Mouse (Mus musculus) NIH3T3 (cell line): ENCODE data around the gene Sdhd.
A peak's percentile ranks its signal among the peaks of the same experiment; 100 is the strongest.

ENCODE experiments used
- DNase-seq: peaks from one replicate; pipeline ENCODE4 v3.0.0-alpha.2; 2012; ENCODE audit warnings: low read depth

Gene Sdhd

DNA sequence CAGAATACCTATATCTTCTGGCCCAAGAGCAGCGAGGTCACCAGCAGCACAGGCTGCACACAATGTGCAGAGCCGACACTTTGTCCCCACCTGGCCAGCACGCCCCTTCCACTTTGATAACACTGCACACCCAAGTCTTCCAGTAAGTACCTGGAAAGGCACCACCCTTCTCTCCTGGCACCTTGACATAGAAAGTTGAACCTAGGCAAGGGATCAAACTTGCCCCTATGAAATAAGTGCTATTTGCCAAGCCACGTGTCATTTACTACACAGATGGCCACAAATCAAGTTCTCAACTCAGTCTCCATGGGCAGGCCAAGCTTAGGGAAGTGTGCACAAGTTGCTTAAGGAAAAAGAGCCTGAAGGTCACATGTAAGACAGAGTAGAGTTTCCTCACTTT lies 16.7 kb downstream of the Sdhd start:
- DNase-seq, result no peak

GRCm38 (mm10) chr9:50585145-50585818 lies 18.3 kb downstream of the Sdhd start:
- DNase-seq, result no peak

GRCm38 (mm10) chr9:50580370-50580769 lies 23.2 kb downstream of the Sdhd start:
- peak; percentile 85 for DNase-seq

DNA sequence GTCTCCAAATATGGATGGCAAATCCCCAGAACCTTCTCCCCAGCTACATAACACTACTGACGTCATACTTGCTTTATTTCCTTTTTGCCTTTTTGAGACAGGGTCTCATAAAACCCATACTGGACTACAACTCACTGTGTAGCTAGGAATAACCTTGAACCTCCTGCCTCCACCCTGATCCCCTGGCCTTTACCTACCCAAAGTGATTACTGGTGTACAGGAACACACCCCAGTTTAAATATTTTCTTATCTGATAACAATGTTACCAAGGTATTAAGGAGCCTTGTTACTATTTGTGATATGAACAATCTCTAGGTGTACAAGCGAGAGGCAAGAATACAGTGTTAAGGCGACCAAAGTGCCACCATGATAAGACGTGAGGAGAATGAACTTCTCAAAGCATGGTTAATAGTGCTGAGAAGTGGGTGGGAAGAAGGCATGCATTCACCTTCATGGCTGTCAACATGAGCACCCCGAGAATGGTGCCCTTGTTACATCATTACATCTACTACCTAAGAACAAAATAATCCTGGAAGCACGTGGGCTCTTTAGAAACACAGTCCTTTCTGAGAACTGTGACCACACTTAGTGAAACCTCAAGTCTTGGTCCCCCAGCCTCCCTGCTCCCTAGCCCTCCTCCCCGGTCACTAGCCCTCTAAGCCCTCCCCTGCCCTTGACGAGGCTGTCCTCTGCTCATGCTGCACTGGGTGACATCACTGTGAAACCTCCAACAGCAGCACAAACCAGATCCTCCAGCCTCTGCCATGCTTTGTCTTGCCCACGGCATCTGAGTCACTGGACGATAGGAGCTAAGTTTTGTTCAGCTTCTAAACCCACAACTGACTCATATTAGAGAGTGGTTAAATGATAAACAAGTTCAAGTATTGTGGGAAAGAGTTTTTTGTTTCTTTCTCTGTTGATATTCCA lies 33.8 kb downstream of the Sdhd start:
- DNase-seq, result peak; percentile 72

DNA sequence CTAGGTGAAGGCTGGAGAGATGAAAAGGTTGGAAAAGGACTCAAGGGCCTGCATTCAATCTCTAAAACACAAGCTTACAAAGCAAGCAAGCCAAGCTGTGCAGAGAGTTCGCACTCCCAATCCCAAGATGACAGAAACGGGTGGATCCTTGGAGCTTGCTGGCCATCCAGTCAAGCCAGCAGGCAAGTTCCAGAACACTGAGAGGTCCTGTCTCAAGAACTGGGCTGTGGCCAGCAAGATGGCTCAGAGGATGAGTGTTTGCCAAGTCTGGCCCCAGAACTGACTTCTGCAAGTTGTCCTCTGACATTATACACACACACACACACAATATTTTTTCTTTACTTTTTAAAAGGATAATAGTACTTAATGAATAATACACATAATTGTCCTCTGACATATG lies 35.7 kb downstream of the Sdhd start:
- no peak for DNase-seq

DNA sequence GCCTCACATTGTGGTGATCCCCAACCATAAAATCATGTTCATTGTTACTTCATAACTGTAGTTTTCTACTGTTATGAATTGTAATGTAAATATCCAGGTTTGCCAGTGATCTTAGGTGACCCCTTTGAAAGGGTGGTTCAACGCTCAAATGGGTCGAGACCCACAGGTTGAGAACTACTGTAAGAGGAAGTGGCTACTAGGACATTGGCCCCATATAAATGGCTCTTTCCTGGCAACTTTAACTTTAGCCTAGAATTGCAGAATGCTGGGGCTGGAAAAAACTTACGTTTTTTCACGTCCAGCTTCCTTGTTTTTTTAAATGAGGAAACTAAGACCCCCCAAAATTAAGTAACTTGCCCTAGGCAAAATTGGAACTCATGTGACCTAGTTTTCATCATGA lies 36.2 kb downstream of the Sdhd start:
- no peak for DNase-seq

- no peak for DNase-seq
Measured at GRCm38 (mm10) chr9:50565940-50566339, 37.7 kb downstream of the Sdhd start.

- peak; percentile 72 for DNase-seq
Measured at GRCm38 (mm10) chr9:50565173-50565572, 38.4 kb downstream of the Sdhd start.

DNA sequence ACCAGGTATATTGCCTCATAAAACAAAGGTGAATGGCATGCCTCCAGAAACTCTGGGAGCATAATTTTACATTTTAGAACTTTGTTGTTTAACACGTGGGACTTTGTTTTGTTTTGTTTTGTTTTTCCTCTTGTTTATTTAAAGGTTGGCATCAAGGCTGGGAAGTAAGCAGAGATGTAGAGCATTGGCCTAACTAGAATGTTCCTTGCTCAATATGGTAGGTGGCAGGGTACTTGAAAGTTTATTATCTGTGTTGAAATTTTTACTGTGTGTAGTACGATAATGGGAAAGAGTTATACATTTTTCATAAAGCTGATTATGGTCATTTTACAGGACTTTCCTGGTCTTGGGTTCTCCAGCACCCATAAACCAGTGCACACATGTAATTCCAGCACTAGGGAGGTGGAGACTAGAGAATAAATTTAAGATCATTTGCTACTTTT lies 41.7 kb downstream of the Sdhd start:
- no peak for DNase-seq

DNA sequence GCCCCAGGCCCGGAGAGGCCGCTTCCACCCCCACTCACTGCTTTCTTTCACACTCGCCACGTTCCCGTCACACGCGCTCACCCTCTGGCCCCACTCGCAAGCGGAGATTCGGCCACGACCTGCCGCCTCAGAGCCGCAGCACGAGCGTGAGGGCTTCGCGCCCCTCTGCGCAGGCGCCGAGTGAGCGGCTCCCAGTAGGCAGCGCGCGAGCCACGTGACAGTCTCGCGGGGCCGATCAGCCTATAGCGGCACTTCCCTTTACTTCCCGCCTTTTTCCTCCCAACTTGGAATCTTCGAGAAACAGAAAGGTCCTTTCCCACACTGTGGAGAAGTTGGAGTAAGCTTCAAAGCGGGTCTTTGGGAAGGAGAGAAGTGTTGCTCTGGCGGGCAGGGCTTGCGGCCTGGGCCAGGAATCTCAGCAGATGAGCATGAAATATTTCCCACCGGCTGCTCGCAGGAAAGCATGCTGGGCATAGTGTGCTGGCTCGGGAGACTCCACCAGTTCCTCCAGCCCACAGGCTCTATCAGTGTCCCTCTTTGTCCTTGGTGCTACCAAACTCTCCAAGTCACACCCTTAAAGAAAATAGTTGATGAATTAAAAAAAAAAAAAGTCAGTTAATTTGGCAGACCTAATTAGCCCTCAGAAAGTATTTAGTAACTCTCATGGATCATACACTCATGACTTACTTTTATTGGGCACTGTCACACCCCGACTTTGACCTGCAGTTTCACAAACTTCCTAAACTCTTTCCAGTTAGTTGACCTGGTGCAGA lies 42.3 kb downstream of the Sdhd start, which contains the start of gene Tex12:
Tex12 (minus strand) TSS at position 181 of the 773 bp plus-strand sequence.
- DNase-seq, result no peak

DNA sequence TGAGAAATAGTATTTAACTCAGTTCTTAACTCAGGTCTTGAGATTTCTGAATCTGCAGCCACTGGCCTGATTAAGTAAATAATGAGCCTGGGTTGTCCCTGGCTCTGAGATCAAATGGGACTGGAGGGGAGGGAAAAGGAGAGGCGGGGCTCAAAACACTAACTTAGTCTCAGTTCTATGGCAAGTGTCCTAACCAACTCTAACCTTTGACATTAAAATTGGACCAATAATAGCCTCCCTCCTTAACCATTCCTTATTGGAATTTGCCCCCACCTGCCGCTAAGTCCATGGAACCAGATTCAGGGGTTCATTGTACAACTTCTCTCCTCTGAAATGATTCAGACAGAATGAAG lies 48.5 kb downstream of the Sdhd start, which contains the start of gene Bco2:
Bco2 (minus strand) TSS at position 88 of the 353 bp plus-strand sequence.
- no peak for DNase-seq

DNA sequence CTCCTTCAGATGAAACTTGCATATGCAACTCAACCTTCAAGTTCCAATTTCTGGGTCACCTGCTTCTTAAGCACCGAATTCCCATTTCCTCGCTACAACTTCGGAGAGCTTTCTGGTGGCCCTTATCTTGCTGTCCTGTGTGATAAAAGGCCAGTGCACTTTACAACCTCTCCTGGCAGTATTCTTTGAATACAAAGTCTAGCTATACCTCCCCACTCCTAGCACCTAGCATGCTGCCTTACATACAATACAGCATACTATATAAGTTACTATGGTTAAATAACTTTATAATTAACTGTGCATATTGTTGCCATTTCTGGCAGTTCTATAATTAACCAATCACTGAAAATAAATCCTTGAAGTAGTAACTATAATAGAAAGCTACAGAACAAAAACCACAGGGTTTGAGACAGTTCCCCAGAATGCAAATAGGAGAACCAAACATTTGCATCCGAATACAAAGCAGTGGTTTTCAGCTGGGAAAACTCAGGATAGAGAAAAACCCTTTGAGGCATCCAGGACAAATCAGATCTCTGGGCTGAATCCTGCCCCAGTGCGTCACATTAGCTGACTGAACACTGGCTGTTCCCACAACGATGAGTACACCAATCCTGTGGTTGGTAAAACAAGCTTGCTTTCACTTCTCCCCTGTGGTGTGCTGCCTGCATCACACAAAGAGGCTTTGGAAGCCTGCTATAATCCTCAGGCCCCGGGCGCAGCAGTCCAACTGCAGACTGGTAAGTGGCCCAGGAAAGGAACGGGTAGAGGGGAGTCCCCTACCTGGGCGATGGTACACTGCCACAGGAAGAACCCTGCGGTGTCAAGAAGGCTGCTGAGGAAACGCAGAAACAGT lies 49.1 kb downstream of the Sdhd start, which contains the start of gene Il18:
Il18 (plus strand) TSS at position 587 of the 853 bp plus-strand sequence.
- DNase-seq, result peak; percentile 83

DNA sequence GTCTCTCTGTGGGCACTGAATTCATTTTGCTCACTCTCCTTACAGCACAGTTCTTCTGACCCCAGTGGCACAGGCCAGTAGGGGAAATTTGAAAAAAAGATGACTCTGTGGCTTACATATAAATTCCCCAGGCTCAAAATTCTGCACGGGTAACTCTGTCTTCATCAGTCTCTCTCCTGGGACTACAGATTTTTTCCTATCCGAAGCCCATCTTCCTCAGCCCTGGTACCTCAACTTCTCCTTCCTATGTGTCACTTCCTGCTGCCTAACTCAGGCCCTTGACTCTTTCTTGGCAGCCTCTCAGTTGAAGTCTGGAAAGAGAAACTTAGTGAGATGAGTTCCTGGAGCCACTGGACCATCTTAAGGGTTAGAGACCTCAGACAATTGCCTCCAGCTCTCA lies 50.1 kb downstream of the Sdhd start:
- no peak for DNase-seq

GRCm38 (mm10) chr9:50552206-50552605 lies 51.4 kb downstream of the Sdhd start:
- DNase-seq, result peak; percentile 25

GRCm38 (mm10) chr9:50548936-50549335 lies 54.7 kb downstream of the Sdhd start:
- DNase-seq, result no peak

DNA sequence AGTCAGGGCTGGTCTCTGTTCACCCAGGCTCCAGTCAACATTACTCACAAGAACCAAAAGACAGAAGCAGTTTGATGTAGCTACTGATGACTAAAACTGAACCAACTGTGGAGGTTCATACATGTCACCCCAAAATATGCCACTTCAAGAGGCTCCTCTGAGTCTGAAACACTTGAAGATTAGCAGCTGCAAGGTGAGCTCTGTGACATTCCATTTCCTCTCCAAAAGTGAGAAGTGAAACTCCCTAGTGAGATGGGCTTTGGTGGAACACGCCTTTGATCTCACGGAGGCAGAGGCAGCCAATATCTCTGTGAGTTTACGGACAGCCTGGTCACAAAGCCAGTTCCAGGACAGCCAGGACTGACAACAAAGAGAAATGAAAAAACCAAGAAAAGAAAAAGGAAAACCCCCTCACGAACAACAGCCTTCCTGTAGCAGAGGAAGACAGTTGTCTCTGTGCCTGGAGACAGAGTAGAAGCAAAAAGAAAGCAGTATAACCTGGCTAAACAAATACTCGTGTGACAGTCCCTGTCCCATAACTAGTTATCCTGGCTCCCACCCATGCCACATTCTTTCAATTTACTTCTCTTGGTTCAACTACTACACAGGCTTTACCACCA lies 55.6 kb downstream of the Sdhd start:
- DNase-seq, result no peak
